8 mouse cellular contexts compared by ENCODE assay signal in the genomic region with DNA sequence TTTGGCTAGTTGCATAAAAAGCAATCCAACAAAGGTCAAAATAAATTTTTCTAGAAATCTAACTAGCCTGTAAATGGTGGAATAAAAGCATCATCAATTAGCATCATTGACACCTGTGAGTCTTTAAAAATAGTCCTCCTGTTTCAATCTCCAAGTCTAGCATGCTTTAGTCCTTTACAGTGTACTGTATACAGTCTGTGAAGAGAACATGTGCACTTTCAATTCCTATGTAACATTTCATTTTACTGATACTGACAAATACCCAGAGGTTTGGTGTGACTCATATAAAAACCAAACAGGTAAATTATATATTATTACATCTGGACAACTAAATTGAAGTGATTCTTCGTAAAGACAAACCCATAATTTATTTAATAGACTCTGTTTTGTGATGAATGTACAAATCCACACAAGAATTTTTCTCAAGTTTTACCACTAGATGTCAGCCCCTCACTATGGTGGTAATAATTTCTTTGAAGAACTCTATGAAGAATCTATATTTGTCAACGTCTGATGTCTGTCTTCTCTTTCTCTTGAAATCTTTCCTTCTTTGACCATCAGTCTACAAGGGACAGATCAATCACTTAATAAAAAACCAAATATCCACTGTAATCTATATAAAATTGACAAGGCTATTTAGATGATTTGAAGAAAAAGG. TPM values are rescaled to one million over a fixed set of nuclear protein-coding genes. Genes with fewer than 3 reads are reported as not detected.
DNase-seq lines count a peak whose midpoint lies in the region; ATAC-seq lines count a peak whose summit lies in the region.

No protein-coding gene starts in this region.

- DNase-seq in kidney, adult 9 months, result peak; percentile 19
- no peak for DNase-seq in kidney, postnatal 25 days
- peak; percentile 34 for DNase-seq in brain, embryonic 18.5 days (ENCODE audit: low read depth, low spot score)
- no peak for DNase-seq in right cerebral cortex, adult 2 months (ENCODE audit: low spot score in 2 of 2)
- DNase-seq in spleen, postnatal 4 days (ENCODE audit: low spot score in 2 of 2), result no peak
- DNase-seq in c-Kit-positive CD71-positive TER-119-positive erythroid progenitor cells, embryonic 14.5 days (ENCODE audit: low spot score), result no peak

- ATAC-seq in CD4-positive, CD25-positive, alpha-beta regulatory T cell, adult 4 months, result peak; percentile 70
- ATAC-seq in megakaryocyte progenitor cell, adult 5-6 weeks (replicated peaks; ENCODE audit: poor library complexity), result peak; percentile 76

RNA-seq across cellular contexts. Expression of a gene that starts 39.2 kb away (rescaled TPM):
- 10 to 100 TPM; 27.8 to 33.8 TPM for polyA plus RNA-seq in CD4-positive, CD25-positive, alpha-beta regulatory T cell, adult 4 months (2017; shearing (Covaris generic))
- total RNA-seq in megakaryocyte progenitor cell, adult 5-6 weeks (2015), result 59.3 and 69.5 TPM in 2 replicates
- total RNA-seq in megakaryocyte progenitor cell, adult 5-6 weeks (2017), result 64.3 and 77.7 TPM in 2 replicates

RNA-seq across cellular contexts. Expression of a gene that starts 39.4 kb away (rescaled TPM):
- polyA plus RNA-seq in CD4-positive, CD25-positive, alpha-beta regulatory T cell, adult 4 months (2017; shearing (Covaris generic)), result 10 to 100 TPM; 27.2 to 31.3 TPM
- 26.4 and 32.0 TPM in 2 replicates for total RNA-seq in megakaryocyte progenitor cell, adult 5-6 weeks (2015)
- 14.0 and 19.3 TPM in 2 replicates for total RNA-seq in megakaryocyte progenitor cell, adult 5-6 weeks (2017)

Comparison
In these comparisons a context has a peak if more than half of its experiments do, and no peak if none do; other contexts are left out.
1. DNase-seq: peak in kidney, adult 9 months (single experiment) and brain, embryonic 18.5 days (single experiment); none in kidney, postnatal 25 days (0 of 2), right cerebral cortex, adult 2 months (0 of 2), spleen, postnatal 4 days (0 of 2) and c-Kit-positive CD71-positive TER-119-positive erythroid progenitor cells, embryonic 14.5 days (single experiment).